Mouse (Mus musculus): ENCODE data around the gene Slc38a8. TPM values are rescaled to one million over a fixed set of nuclear protein-coding genes. Genes with fewer than 3 reads are reported as not detected.

Slc38a8 gene
- polyA plus RNA-seq, 1 experiment, result not detected

GRCm38 (mm10) chr8:119449627-119450026, 51.9 kb downstream of the Slc38a8 start:
- WGBS, result 80% methylated on average over 12 of the region's 12 CpGs
- no peaks in the 10 kb centered on the region for H3K27me3 ChIP-seq (replicated peaks; ENCODE audit: control insufficient read depth, insufficient read depth, low read length)
- no peaks in the 10 kb centered on the region for H3K4me1 ChIP-seq (ENCODE audit: control insufficient read depth, insufficient read depth, low read length)
- no peak for DNase-seq
- no peak overlapping the region for H3K27ac ChIP-seq (ENCODE audit: insufficient read depth, low read depth, low read length)
- no peak overlapping the region for H3K4me3 ChIP-seq (ENCODE audit: insufficient read depth, low read depth, low read length)
- no peaks in the 10 kb centered on the region; the same call in 1 of the 2 replicates for H3K36me3 ChIP-seq (ENCODE audit: control insufficient read depth, insufficient read depth, low read length)
- TF ChIP-seq CTCF (conservative IDR thresholded peaks at IDR 0.05; ENCODE audit: insufficient read depth, insufficient read length, low read depth, low read length), result no peak
- no peak for TF ChIP-seq POLR2A (IDR thresholded peaks at IDR 0.05; ENCODE audit: low read depth, low read length)

GRCm38 (mm10) chr8:119447781-119448170, 53.7 kb downstream of the Slc38a8 start:
- Histone ChIP-seq H3K4me3 (ENCODE audit: insufficient read depth, low read depth, low read length) (no peak overlapping the region), H3K36me3 (ENCODE audit: control insufficient read depth, insufficient read depth, low read length) (peaks cover 1% of the 10 kb centered on the region), H3K27ac (ENCODE audit: insufficient read depth, low read depth, low read length) (no peak overlapping the region), H3K27me3 (replicated peaks; ENCODE audit: control insufficient read depth, insufficient read depth, low read length) (no peaks in the 10 kb centered on the region), H3K4me1 (ENCODE audit: control insufficient read depth, insufficient read depth, low read length) (no peaks in the 10 kb centered on the region)
- DNase-seq, result no peak
- 8% methylated on average over 17 of the region's 17 CpGs for WGBS
- TF ChIP-seq CTCF (conservative IDR thresholded peaks at IDR 0.05; ENCODE audit: insufficient read depth, insufficient read length, low read depth, low read length) (no peak), POLR2A (IDR thresholded peaks at IDR 0.05; ENCODE audit: low read depth, low read length) (no peak)

GRCm38 (mm10) chr8:119446990-119447780, 54.3 kb downstream of the Slc38a8 start:
- Histone ChIP-seq H3K4me3 (ENCODE audit: insufficient read depth, low read depth, low read length) (no peak overlapping the region), H3K4me1 (ENCODE audit: control insufficient read depth, insufficient read depth, low read length) (no peaks in the 10 kb centered on the region), H3K27ac (ENCODE audit: insufficient read depth, low read depth, low read length) (no peak overlapping the region), H3K27me3 (replicated peaks; ENCODE audit: control insufficient read depth, insufficient read depth, low read length) (no peaks in the 10 kb centered on the region), H3K36me3 (ENCODE audit: control insufficient read depth, insufficient read depth, low read length) (peaks cover 1% of the 10 kb centered on the region)
- DNase-seq, result no peak
- WGBS, result 3% methylated on average over 67 of the region's 80 CpGs
- TF ChIP-seq POLR2A (IDR thresholded peaks at IDR 0.05; ENCODE audit: low read depth, low read length) (no peak), CTCF (conservative IDR thresholded peaks at IDR 0.05; ENCODE audit: insufficient read depth, insufficient read length, low read depth, low read length) (no peak)

- H3K27me3 ChIP-seq (replicated peaks; ENCODE audit: control insufficient read depth, insufficient read depth, low read length), result no peaks in the 10 kb centered on the region
- DNase-seq, result peak; percentile 85
- H3K4me1 ChIP-seq (ENCODE audit: control insufficient read depth, insufficient read depth, low read length), result peaks cover under 1% of the 10 kb centered on the region
- TF ChIP-seq CTCF (conservative IDR thresholded peaks at IDR 0.05; ENCODE audit: insufficient read depth, insufficient read length, low read depth, low read length), result peak; percentile 70
- TF ChIP-seq POLR2A (IDR thresholded peaks at IDR 0.05; ENCODE audit: low read depth, low read length), result no peak
- 6% methylated on average over 52 of the region's 52 CpGs for WGBS
- H3K27ac ChIP-seq (ENCODE audit: insufficient read depth, low read depth, low read length), result no peak within 1 kb of the TSS
- peaks cover 1% of the 10 kb centered on the region for H3K36me3 ChIP-seq (ENCODE audit: control insufficient read depth, insufficient read depth, low read length)
- H3K4me3 ChIP-seq (ENCODE audit: insufficient read depth, low read depth, low read length), result no peak within 1 kb of the TSS
Measured at GRCm38 (mm10) chr8:119446211-119446989, 55.1 kb downstream of the Slc38a8 start, which contains the start of gene Necab2. TSS of gene Necab2 (plus strand) at chr8:119446719.

- TF ChIP-seq POLR2A (IDR thresholded peaks at IDR 0.05; ENCODE audit: low read depth, low read length) (no peak), CTCF (conservative IDR thresholded peaks at IDR 0.05; ENCODE audit: insufficient read depth, insufficient read length, low read depth, low read length) (no peak)
- WGBS, result 97% methylated on average over 8 of the region's 8 CpGs
- Histone ChIP-seq H3K27ac (ENCODE audit: insufficient read depth, low read depth, low read length) (no peak overlapping the region), H3K27me3 (replicated peaks; ENCODE audit: control insufficient read depth, insufficient read depth, low read length) (no peaks in the 10 kb centered on the region), H3K4me1 (ENCODE audit: control insufficient read depth, insufficient read depth, low read length) (peaks cover 11% of the 10 kb centered on the region), H3K36me3 (ENCODE audit: control insufficient read depth, insufficient read depth, low read length) (peaks cover 1% of the 10 kb centered on the region), H3K4me3 (ENCODE audit: insufficient read depth, low read depth, low read length) (no peak overlapping the region)
- DNase-seq, result no peak
Measured at GRCm38 (mm10) chr8:119442970-119443369, 58.5 kb downstream of the Slc38a8 start.

- TF ChIP-seq CTCF (conservative IDR thresholded peaks at IDR 0.05; ENCODE audit: insufficient read depth, insufficient read length, low read depth, low read length) (no peak), POLR2A (IDR thresholded peaks at IDR 0.05; ENCODE audit: low read depth, low read length) (no peak)
- H3K36me3 ChIP-seq (ENCODE audit: control insufficient read depth, insufficient read depth, low read length), result peaks cover 1% of the 10 kb centered on the region
Measured at GRCm38 (mm10) chr8:119442013-119442412, 59.5 kb downstream of the Slc38a8 start.

GRCm38 (mm10) chr8:119440952-119441270, 60.6 kb downstream of the Slc38a8 start:
- Histone ChIP-seq H3K4me1 (ENCODE audit: control insufficient read depth, insufficient read depth, low read length) (peaks cover 16% of the 10 kb centered on the region), H3K36me3 (ENCODE audit: control insufficient read depth, insufficient read depth, low read length) (peaks cover 1% of the 10 kb centered on the region), H3K4me3 (ENCODE audit: insufficient read depth, low read depth, low read length) (no peak overlapping the region), H3K27me3 (replicated peaks; ENCODE audit: control insufficient read depth, insufficient read depth, low read length) (no peaks in the 10 kb centered on the region), H3K27ac (ENCODE audit: insufficient read depth, low read depth, low read length) (peak overlapping the region; percentile 83)
- WGBS, result 30% methylated on average over 1 of the region's 1 CpGs
- DNase-seq, result no peak
- TF ChIP-seq POLR2A (IDR thresholded peaks at IDR 0.05; ENCODE audit: low read depth, low read length) (no peak), CTCF (conservative IDR thresholded peaks at IDR 0.05; ENCODE audit: insufficient read depth, insufficient read length, low read depth, low read length) (no peak)

More at GRCm38 (mm10) chr8:119442013-119442412, 59.5 kb downstream of the Slc38a8 start:
- no peaks in the 10 kb centered on the region for H3K27me3 ChIP-seq (replicated peaks; ENCODE audit: control insufficient read depth, insufficient read depth, low read length)
- H3K27ac ChIP-seq (ENCODE audit: insufficient read depth, low read depth, low read length), result no peak overlapping the region
- 60% methylated on average over 5 of the region's 5 CpGs for WGBS
- no peak for DNase-seq
- peaks cover 11% of the 10 kb centered on the region for H3K4me1 ChIP-seq (ENCODE audit: control insufficient read depth, insufficient read depth, low read length)
- H3K4me3 ChIP-seq (ENCODE audit: insufficient read depth, low read depth, low read length), result no peak overlapping the region
